In the genomic region with DNA sequence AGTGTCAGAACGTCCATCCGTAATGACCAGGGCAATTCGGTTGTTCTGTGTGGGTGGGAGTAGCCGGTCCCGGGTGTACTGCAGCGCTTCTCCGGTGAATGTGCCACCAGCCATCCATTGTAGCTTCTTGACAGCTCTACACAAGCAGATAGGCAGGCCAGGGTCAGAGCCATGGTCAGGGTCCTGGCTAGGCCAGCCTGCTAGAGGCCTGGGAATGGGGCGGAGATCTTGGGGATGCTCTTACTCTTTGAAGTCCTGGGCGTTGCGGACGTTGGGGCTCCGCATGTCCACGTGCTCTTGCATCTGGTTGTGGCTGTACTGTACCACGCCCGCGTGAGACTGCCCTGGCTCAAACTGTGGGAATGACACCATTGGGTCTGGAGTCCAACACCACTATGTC, we compare ENCODE assay signal across 32 mouse cellular contexts. TPM values are rescaled to one million over a fixed set of nuclear protein-coding genes. Genes with fewer than 3 reads are reported as not detected.
"Had no signal": no experiment of that assay in that cellular context is flagged by ENCODE, and none has a peak within 500 bp of the region (broad histone marks: within the 10 kb centered on the region; RNA-seq: fewer than 3 reads in every experiment).

No protein-coding gene starts in this region.

- H3K4me2 ChIP-seq: limb, embryonic 12.5 days; limb, embryonic 13.5 days; limb, embryonic 15.5 days; liver, embryonic 11.5 days; liver, embryonic 12.5 days; liver, embryonic 13.5 days; liver, embryonic 15.5 days; lung, embryonic 14.5 days; lung, embryonic 15.5 days; midbrain, embryonic 11.5 days; midbrain, embryonic 12.5 days; midbrain, embryonic 13.5 days; midbrain, embryonic 15.5 days; neural tube, embryonic 12.5 days had no signal

- ATAC-seq: liver, embryonic 12.5 days; liver, postnatal 0 days; lung, postnatal 0 days; midbrain, embryonic 13.5 days; midbrain, embryonic 15.5 days; midbrain, embryonic 16.5 days had no signal

- H3K36me3 ChIP-seq: liver, embryonic 12.5 days; liver, embryonic 13.5 days; liver, embryonic 15.5 days; midbrain, embryonic 10.5 days; midbrain, embryonic 12.5 days; midbrain, embryonic 13.5 days; midbrain, embryonic 15.5 days; neural tube, embryonic 12.5 days had no signal

- DNase-seq: left cerebral cortex, postnatal 4 days; liver; liver, embryonic 13.5 days; liver, postnatal 0 days; lung, adult 2 months; lung, embryonic 14.5 days; lung, postnatal 10 days; lung, postnatal 14 days; lung, postnatal 36 days; midbrain, embryonic 14.5 days had no signal

- H3K27me3 ChIP-seq: limb, embryonic 12.5 days; limb, embryonic 13.5 days; limb, embryonic 15.5 days; liver, embryonic 12.5 days; liver, embryonic 13.5 days; liver, embryonic 15.5 days; lung, embryonic 15.5 days; midbrain, embryonic 12.5 days; midbrain, embryonic 13.5 days; midbrain, embryonic 15.5 days; neural tube, embryonic 12.5 days had no signal

- H3K9me3 ChIP-seq: limb, embryonic 10.5 days; limb, embryonic 12.5 days; limb, embryonic 13.5 days; limb, embryonic 15.5 days; liver, embryonic 12.5 days; liver, embryonic 13.5 days; liver, embryonic 15.5 days; lung, embryonic 15.5 days; midbrain, embryonic 10.5 days; midbrain, embryonic 12.5 days; midbrain, embryonic 13.5 days; midbrain, embryonic 15.5 days; neural tube, embryonic 12.5 days had no signal

- H3K4me1 ChIP-seq: limb, embryonic 10.5 days; limb, embryonic 12.5 days; limb, embryonic 13.5 days; liver, embryonic 12.5 days; liver, embryonic 13.5 days; liver, embryonic 15.5 days; lung, embryonic 15.5 days; megakaryocyte, embryonic 14.5 days; midbrain, embryonic 10.5 days; midbrain, embryonic 12.5 days; midbrain, embryonic 13.5 days; midbrain, embryonic 15.5 days; neural tube, embryonic 12.5 days had no signal

- H3K27ac ChIP-seq: limb, embryonic 10.5 days; limb, embryonic 12.5 days; limb, embryonic 13.5 days; limb, embryonic 15.5 days; liver, embryonic 12.5 days; liver, embryonic 13.5 days; liver, embryonic 14.5 days; liver, embryonic 15.5 days; lung, embryonic 15.5 days; macrophage; midbrain, embryonic 10.5 days; midbrain, embryonic 12.5 days; midbrain, embryonic 13.5 days; midbrain, embryonic 15.5 days; neural tube, embryonic 12.5 days had no signal

- H3K4me3 ChIP-seq: limb, embryonic 10.5 days; limb, embryonic 12.5 days; limb, embryonic 13.5 days; limb, embryonic 15.5 days; liver, embryonic 12.5 days; liver, embryonic 13.5 days; liver, embryonic 15.5 days; lung, embryonic 15.5 days; megakaryocyte, embryonic 14.5 days; midbrain, embryonic 10.5 days; midbrain, embryonic 12.5 days; midbrain, embryonic 13.5 days; midbrain, embryonic 15.5 days; neural tube, embryonic 12.5 days had no signal

- H3K9ac ChIP-seq: limb, embryonic 12.5 days; limb, embryonic 13.5 days; limb, embryonic 15.5 days; liver, embryonic 12.5 days; liver, embryonic 13.5 days; liver, embryonic 14.5 days; liver, embryonic 15.5 days; liver, postnatal 0 days; lung, embryonic 14.5 days; lung, embryonic 15.5 days; midbrain, embryonic 12.5 days; midbrain, embryonic 13.5 days; midbrain, embryonic 15.5 days; neural tube, embryonic 12.5 days had no signal

RNA-seq across cellular contexts. Expression of gene Col6a1, which starts 14.6 kb away (rescaled TPM):
- total RNA-seq: megakaryocyte progenitor cell, adult 5-6 weeks; megakaryocyte-erythroid progenitor cell, adult 5-6 weeks; monocyte, adult 5-6 weeks had no signal
